Mouse (Mus musculus) kidney, postnatal 14 days (tissue): ENCODE measurements around the gene Igfbpl1.

Experiments used
- DNase-seq: peaks from one replicate; pipeline ENCODE4 v3.0.0; 2022; ENCODE audit warnings: mixed read lengths

Igfbpl1 gene

DNA sequence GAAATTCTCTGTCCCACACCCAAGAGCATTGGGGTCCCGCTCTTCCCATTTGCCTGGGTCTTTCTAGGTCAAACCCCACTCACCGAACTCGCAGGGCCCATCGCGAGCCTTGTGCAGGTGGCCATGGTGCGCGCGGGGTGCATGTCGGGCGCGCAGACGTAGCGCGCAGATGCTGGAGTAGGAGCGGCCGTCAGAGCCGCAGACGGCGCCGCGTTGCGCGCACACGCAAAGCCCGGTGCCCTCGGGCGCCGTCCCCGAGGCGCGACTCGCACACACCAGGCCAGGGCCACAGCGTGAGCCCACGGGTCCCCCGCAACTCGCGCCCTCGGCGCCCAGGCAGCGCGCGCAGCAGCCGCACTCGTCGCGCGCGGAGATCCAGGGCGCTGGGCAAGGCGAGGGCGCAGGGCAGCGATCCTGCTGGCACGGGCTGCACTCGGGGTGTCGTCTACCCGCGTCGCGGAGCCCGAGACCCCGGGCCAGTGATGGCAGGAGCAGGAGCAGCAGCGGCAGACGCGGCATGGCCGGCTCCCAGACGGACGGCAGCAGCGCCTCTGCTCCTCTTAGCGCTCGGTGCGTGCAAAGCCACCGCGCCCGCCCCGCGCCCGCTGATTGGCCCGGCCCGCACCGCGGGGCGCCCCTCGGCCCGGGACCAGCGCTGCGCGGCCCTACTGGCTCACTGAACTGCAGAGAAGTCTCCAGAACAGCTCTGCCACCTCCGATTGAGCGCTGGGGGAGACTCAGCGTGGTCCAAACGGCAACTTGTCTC lies at the start of gene Igfbpl1:
TSS of gene Igfbpl1 (minus strand) at position 649 of the 766 bp plus-strand sequence.
- no peak for DNase-seq

- DNase-seq: no peak
These were observed 45.4 kb upstream of the Igfbpl1 start for GRCm38 (mm10) chr4:45872147-45872546.

DNA sequence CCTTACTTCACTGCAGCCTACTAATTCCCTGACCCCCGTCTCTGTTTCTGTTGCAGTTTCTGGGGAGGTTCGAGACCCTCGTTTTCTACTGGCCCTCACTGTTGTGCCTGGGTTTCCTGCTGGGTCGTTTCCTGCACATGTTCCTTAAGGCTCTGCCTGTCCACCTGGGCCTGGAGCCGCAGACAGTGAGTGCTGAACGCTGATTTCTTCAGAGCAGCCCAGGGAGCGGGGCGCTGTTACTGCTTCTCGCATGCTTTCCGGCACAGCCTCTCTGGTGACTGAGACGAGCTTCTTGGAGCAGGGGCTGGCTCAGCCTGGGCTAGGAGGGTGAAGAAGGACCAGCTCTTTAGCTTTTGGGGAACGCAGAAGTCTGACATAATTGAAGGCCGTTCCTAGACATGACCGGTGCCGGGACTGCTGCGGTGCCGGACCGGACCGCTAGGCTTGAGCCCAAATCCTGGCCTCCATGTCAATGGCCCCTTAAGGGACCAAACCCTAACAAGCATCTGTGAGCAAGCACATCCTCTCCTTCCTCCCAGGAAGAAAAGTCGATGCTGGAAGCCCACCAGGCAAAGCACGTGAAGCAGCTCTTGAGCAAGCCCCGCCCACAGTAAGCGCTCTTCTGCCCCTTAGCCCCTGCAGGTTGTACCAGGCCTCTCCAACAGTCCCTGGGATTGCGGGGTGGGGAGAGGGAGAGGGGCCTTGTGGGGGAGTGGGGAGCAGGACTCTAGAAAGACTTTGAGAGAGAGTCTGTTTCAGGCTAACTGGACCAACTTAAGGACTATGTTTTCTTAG lies 42.5 kb upstream of the Igfbpl1 start:
- DNase-seq: no peak

DNA sequence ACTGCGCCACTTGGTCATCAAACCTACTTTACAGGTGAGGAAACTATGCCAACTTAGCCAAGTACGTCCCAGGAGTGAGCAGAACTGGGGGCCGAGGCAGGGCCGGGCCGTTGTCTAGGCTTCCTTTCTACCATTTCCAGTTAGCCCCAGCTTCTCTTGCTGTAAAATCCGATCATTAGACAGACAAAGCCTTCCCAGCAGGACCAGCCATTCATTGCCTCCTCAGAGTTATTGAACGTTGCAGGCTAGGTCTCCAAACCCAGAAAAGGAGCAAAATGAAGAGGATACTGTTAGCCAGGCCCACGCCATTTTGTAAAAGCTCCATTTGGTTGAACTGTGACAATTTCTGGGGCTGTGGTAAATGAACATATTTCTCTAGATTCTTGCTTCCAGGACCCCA lies 40.7 kb upstream of the Igfbpl1 start:
- no peak for DNase-seq

DNA sequence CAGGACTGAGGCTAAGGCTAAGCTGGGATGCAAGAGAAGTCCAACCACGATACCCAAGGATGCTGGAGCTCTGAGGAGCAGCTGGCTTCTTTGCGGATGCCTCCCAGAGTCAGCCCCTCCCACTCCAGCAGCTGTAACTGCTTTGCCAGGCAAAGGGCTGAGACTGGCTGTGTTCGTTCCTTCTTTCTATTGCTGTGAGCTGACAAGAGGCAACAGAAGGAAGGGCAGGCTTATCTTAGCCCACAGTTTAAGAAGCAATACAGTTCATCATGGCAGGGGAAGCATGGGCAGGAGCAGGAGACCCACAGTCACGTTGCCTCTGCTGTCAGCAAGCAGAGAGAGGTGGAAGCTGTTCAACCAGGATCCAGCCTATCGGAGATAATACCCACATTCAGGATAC lies 34.4 kb upstream of the Igfbpl1 start:
- no peak for DNase-seq

GRCm38 (mm10) chr4:45855803-45856424 lies 29.2 kb upstream of the Igfbpl1 start:
- peak; percentile 84 for DNase-seq

DNA sequence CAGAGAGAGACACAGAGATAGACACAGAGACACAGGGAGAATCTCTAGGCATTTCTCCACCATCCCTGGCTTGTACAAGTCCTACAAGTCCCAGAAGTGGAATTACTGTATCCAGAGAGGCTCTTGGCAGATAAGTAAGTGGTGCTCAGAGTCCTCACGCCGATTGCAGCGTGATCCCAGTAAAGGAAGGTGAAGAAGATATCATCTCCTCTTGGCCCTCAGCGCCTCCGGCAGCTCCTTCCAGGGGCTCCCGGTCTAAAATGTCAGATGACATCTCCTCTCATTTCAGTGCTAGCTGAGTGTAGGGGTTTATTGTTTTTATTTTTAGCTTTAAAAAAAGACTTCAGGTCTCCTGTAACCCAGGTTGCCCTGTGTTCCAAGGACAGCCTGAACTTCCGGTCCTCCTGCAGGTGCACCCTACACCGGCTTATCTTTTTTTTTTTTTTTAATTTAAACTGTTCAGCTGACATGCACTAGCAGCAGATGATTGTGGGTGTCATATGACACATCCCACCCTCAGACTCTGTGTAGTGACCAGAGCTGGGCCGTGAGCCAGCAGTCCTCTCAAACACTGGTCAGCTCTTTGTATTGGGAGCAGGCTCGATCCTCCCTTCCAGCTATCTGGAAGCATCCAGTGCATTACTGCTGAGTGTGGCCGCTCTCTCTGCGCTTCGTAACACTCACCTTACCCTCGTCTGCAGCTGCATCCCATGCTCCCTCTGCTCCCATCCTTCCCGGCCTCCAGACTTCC lies 26.9 kb upstream of the Igfbpl1 start:
- DNase-seq: no peak

DNA sequence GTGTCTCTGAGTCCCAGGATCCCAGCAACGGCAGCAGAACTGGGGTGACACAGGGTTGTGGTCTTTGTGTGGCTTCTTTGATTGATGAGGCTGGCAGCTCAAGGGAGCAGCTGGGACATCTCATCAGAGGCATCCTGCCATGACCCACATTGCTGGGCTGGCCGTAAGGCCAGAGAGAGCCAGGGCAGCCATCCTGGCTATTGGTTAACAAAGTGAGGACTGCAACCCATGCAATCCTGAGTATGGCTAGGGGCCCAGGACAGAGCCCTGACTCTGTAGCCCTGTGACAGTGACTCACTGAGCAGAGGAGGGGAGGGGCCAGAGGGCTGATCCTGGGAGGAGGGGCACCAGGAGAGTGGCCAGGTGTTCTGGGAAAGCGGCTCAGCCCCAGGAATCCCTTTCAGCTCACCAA lies 24.9 kb upstream of the Igfbpl1 start:
- peak; percentile 71 for DNase-seq

GRCm38 (mm10) chr4:45849419-45849818 lies 22.7 kb upstream of the Igfbpl1 start:
- no peak for DNase-seq

DNA sequence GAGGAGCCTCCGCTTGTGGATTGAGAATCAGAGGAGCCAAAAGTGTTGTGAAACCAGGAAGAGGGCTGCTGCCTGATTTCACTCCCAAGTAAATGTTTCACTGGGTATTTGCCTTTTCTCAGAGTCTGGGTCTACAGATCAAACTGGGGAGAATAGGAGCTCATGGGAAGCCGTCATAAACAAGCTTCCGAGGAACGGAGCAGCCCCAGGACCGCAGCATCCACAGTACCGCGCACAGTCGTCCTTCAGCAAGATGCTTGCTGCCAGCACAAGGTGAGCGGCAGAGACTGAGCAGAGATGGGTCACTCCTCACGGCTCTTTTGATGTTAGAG lies 22.1 kb upstream of the Igfbpl1 start:
- DNase-seq: no peak

DNA sequence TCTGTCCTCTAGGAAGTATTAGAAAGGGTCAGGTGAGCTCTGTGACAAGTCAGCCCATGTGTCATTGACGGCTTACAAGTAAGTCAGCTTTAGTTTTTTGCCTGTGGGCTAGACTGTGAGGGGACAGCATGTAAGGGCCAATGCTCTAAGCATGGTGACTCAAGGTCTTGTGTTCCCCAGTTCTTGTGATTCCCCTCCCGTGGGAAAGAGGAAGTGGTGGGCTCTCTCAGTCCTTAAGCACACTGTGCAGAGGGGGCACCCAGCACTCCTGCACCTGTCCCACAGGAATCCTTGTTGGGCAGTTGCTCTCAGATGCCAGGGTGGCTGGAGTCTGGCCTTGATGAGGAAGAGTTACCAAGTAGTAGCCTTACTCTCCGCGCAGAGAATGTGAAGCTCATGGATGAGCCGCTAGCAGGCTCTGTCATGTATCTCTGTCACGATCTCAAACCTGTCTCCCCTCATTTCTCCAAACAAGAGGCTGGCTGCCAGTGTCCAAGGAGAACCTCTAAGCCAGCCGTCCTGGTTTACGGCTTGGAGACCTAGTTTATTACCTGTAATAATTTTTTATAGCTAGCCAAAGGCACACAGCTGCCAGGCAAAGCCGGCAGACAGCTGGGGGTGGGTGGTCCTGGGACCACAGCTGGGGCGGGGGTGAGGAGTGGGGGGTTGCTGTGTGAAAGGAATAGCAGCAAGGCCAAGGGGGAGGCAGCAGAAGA lies 21.5 kb upstream of the Igfbpl1 start, which contains the start of gene Stra6l:
TSS of gene Stra6l (plus strand) at position 556 of the 716 bp plus-strand sequence.
- DNase-seq: no peak

- no peak for DNase-seq
These were observed 19.5 kb upstream of the Igfbpl1 start for GRCm38 (mm10) chr4:45846263-45846662.

- DNase-seq: no peak
These were observed 17.6 kb upstream of the Igfbpl1 start for GRCm38 (mm10) chr4:45844355-45844754.

DNA sequence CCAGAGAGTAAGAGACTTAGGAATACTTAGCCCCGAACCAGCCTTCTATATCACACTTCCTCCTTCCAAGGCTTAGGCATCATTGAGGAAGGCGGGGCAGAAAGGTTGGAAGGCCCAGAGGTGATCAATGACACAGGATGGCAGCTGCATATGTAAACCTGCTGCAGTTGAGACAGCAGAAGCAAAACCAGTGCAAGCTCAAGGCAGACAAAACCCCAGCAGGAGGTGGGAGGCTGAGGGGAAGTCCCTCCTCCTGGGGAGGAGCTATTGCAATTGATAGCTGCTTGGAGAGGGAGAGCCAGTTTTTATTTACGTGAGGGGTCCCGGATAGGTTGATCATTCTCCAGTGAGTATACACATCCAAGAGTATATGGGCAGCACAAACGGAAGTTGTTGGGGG lies 6.7 kb upstream of the Igfbpl1 start:
- no peak for DNase-seq

- no peak for DNase-seq
These were observed 5.3 kb upstream of the Igfbpl1 start for GRCm38 (mm10) chr4:45831996-45832395.

- DNase-seq: no peak
These were observed 3.4 kb upstream of the Igfbpl1 start for GRCm38 (mm10) chr4:45829907-45830759.

GRCm38 (mm10) chr4:45824761-45825556 lies 1.8 kb downstream of the Igfbpl1 start:
- DNase-seq: no peak

- DNase-seq: no peak
These were observed 2.5 kb downstream of the Igfbpl1 start for GRCm38 (mm10) chr4:45824049-45824760.

- no peak for DNase-seq
These were observed 3.7 kb downstream of the Igfbpl1 start for GRCm38 (mm10) chr4:45822781-45823575.
